Mouse (Mus musculus): ENCODE results near the gene Prmt1.

- TF ChIP-seq CTCF (IDR thresholded peaks at IDR 0.05; ENCODE audit: extremely low read depth, insufficient read depth, low read length) (no peak), POLR2A (IDR thresholded peaks at IDR 0.05; ENCODE audit: extremely low read depth, insufficient read depth, low read length) (peak; percentile 97)
Measured at GRCm38 (mm10) chr7:44929204-44930151, 56.9 kb downstream of the Prmt1 start, which contains the start of gene Ap2a1.
